Mouse (Mus musculus): ENCODE measurements around the gene Ddah1.
"Not testable (repeated sequence)": the region's sequence is repeated elsewhere in the genome, so short reads cannot be mapped to it uniquely, and the experiment has no call there.

Gene Ddah1

DNA sequence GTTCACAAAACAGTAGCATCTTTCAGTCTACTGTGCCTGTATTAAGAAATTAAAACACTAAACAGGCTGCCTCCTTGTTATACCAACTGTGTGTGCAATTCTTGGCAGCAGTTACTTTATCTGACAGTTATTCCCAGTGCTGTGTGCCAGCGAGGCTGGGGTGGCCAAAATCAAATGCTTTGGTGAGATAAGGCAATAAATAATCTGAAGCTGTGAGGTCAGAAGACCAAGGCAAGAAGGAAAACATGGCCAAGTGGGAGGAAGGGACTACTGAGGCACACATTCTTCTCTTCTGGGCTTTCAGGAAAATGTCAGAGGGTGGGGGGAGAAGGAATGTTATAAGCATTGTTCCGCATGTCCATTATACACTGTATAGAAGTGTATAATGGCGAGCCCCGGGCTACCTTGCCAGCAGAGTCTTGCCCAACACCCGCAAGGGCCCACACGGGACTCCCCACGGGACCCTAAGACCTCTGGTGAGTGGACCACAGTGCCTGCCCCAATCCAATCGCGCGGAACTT lies 106.3 kb downstream of the Ddah1 start:
- DNase-seq (ENCODE audit: low spot score) = no peak

DNA sequence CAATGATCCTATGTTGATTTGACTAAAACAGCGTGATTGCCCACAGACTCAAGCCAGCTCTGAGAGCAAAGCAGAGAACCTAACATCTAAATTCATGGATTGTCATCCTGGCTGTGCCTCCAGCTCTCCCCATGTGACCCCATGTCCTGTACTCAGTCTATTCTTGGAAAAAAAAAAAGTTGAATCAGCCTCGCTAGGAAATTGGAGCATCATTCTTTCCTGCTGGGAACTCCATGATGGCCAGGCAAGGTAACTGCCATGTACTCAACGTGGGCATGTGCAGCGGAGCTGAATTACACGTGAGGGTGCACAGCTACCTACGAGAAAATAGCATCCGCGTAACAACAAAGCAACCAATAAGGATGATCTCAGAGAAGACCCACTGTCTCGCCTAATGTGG lies 114.2 kb downstream of the Ddah1 start:
- no peak for DNase-seq (ENCODE audit: low spot score)

DNA sequence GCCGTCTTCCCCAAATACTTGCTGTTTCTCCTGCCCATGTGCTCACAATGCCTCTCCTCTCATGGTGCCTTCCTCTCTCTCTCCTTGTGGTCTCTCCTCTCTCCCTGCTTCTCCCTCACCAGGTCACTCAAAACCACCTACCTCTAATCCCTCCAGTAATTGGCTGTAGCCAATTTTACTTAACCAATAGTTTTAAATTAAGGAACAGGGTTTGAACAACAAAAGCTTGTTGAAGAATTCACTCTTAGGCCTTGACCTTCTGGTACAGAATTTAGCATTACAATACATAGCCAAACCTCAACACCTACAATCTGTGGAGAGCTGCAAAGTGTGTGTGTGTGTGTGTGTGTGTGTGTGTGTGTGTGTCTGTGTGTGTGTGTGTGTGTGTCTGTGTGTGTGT lies 114.8 kb downstream of the Ddah1 start:
- no peak for DNase-seq (ENCODE audit: low spot score)

DNA sequence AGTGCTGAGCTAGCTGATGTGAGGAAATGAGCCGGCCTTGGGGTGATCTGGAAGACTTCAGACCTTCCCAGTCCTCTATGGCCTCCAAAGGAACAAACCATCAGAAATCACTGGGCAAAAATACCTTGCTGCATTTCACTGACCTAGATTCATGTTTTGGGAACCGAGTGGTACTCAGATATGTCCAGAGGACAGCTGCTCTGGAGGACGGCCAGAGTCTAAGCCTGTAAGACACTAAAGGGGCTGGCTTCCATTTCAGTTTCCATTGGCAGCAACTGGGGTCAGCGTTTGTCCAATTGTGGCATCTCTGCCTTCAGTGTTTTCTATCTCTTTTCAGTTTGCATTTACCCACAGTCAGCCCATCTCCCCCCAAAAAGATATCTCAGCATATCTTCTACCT lies 115.7 kb downstream of the Ddah1 start:
- no peak for DNase-seq (ENCODE audit: low spot score)

DNA sequence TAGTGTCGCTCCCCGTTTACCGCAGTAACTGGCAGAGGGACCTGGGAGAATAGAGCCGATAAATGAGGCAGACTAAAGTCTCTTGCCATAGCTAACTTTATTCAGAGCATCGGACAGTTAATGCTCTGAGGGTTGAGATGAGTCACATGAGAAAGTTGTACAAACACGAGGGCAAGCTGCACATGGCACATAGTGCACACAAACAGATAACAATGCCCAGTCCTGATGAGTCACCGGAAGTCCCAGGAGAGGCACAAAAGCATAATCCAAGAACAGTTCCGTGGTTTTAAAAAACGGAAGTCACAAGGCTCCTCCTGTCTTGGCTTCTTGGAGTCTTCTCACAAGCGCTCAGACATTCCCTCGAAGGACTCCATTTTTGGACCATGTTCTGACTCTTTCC lies 117.6 kb downstream of the Ddah1 start:
- DNase-seq (ENCODE audit: low spot score) = no peak

DNA sequence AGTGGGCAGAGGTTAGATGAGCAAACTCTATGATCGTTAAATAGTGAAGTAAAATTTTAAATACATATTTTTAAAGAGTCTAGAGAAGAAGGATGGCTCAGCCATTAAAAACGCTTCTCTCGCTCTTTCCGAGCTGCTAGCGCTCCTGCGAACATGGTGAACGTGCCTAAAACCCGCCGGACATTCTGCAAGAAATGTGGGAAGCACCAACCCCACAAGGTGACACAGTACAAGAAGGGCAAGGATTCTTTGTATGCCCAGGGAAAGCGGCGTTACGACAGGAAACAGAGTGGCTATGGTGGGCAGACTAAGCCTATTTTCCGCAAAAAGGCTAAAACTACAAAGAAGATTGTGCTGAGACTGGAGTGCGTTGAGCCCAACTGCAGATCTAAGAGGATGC lies 120.4 kb downstream of the Ddah1 start:
- DNase-seq (ENCODE audit: low spot score) = not testable (repeated sequence)

DNA sequence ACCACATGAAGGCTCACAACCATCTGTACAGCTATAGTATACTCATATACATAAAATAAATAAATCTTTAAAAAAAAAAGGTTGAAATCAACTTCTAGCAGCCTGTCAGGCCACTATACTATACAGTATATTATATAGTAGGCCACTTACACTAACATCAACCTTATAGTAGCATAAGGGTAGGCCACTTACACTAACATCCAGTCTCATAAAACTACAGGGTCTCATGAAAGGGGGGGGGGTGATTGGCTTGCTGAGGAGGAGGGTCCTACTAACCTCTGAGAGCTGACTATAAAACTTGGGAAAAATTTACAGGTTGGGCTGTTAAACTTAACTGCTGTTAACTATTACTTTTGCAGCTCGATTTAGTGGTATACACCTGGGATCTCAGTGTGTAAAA lies 121.9 kb downstream of the Ddah1 start:
- no peak for DNase-seq (ENCODE audit: low spot score)

DNA sequence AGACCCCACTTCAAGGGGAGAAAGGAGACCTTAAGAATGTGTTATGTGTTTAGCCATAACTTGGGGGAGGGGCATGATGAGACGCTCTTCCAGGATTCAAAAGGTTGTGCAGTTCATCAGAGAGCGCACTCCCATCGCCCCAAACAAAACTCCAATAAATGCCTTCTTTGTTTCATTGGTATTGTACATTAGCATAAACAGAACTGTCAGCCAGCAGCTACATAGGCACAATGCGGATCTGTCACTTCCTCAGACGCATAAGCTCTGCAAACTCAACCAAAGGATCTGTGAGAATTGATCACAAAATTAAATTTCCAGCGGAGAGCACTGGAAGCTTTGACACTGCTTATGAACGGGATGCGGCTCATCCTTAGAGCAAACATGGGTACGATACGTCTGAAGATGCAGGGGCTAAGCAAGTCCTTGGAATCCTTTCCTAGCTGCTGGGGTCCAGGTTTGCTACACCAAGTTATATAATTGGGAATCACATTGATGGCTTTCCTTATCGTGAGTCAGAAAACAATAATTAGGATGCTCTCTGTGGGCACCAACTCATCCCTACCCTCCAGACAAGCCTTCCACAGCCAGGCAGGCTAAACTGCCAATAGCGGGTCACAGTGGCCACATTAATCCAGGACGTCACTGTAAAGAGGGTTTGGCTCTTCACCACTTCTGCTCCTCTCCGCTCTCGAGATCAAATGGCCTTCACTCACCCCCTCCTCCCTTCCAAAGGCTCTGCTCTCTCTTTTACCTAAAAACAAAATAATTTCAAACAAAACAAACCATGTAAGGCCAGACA lies 123.8 kb downstream of the Ddah1 start:
- no peak for DNase-seq (ENCODE audit: low spot score)

DNA sequence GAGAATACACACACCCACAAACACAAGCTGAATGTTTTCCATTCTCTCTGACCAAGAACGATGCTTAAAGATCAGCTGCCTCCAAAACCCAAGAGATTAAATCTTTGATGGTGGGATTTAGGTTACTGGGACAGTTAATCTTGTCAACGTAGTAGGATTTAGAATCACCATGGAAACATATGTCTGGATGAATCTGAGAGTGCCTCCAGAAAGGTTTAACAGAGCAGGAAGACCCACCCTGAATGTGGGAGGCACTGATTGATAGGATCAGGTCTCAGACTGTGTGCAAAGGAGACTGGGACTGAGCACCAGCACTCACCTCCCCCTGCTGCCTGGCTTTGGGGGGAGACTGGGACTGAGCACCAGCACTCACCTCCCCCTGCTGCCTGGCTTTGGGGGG lies 124.8 kb downstream of the Ddah1 start:
- no peak for DNase-seq (ENCODE audit: low spot score)

DNA sequence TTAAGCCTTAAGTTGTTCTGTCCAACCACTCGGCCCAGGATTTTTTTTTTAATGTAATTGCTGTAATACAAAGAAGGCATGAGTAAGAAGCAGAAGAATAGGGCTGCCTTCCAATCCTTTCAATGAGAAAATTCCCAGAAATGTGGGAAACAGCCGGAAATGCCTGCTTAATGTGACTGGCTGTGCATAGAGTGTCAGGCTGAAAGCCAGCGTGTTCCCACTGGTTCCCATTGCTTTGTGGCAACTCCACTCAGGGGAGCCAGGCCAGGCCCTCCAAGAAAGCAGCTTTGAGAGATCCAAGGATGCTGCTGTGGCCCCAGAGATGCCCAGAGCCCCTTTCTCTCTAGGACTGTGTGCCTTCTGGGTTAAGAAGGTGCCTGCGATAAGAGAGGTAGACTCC lies 126.9 kb downstream of the Ddah1 start:
- DNase-seq (ENCODE audit: low spot score) = no peak

DNA sequence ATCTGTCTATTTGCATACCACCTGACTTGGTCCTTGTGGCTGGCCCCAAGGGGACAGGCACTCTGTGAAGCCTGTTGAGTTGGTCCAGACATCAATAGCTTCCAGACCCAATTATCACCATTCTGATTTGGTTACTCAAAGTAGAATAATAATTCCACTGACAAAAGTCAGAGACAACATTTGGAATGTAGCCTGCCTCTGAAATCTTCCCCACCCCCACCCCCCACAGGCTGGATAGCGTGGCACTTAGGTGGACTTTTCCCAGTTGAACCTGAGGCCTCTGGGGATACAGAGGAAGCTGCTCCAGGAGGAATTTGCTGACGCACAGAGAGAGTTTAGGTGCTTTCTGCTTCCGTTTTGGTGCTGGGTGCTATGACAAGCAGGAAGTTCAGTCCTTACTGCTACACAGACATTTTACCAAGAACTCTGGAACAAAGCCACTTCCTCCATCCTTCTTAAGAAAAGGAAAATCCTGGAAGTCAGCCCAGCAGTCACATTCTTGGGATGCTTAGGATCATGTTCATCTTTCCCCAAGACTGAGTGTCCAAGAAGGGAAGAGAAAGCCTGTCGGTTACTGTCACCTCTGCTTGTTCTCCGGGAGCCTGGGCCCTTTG lies 127.5 kb downstream of the Ddah1 start:
- DNase-seq (ENCODE audit: low spot score) = no peak

DNA sequence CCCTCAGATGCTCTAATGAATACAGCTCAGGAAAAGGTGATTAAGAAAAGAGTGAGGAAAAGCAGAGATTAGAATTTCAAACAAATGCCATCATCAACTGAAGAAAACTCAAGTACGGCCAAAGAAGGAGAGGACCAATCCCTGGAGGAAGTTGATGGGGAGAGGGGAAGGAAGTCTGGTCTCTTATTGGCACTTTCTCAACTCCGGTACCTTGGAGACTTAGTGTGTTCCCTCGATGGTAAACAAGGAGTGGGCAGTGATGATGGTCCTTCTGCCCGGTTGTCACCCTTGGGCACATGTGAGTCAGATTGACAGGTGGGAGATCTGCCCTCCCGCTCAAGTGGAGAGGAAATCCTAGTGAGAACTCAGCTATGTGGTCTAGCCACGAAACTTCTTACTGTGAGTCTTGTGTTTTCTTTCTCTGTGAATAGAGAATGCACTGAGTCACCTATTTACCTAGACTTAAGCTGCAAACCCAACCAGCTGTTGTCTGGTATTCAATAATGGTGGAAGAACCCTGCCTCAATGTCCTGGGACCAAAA lies 129.0 kb downstream of the Ddah1 start:
- DNase-seq (ENCODE audit: low spot score) = no peak

DNA sequence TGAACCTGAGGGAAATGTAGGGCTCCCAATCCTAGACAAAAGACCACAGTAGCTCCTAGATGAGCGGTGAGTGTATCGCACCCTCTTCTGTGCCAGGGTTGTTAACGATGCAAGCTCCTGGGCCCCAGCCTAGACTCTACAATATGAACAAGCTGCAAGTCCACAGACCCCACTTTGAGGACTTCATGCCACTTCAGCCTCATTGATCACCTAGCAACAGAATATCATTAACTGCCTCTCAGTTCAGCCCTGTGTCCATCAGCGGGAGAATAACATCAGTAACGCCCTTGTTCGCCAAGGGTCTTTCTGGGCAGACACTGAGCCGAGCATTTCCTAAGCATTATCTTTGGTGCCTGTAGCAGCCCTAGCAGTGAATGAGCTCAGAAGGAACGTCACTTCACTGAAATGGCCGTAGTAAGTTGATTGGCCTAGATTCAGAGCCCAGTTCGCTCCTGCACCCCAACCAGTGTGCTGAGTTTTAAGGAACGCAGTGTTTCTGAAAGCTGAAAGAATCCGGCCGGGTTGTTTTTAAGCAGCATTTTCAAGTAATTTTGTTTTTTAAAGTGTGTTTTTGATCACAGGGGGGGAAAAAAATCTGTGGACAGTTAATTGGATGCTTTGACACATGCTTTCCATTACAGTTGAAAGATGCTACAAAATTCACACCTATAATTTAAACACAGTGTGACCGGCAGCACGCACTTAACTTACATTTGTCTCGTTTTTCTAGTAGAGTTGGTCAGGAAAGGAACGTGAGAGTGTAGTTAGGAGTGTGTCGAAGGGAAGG lies 132.1 kb downstream of the Ddah1 start:
- DNase-seq (ENCODE audit: low spot score) = no peak

DNA sequence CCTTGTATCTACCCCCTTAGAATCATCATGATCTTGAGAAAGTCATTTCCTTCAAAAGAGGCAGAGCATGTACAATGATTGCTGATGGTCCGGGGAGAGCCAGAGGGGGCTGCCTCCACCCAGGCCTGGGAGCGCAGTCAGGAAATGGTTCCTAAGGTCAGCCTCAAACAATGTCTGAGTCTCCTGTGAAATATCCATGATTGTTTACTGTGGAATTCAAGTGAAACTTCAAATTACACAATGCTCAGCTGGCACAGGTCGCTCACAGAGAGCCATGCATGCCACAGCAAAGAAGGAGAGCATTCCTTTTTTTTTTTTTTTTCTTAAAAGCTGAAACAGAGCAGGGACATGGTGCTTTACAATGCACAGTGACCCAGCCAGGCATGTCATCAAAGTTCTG lies 134.0 kb downstream of the Ddah1 start:
- no peak for DNase-seq (ENCODE audit: low spot score)

DNA sequence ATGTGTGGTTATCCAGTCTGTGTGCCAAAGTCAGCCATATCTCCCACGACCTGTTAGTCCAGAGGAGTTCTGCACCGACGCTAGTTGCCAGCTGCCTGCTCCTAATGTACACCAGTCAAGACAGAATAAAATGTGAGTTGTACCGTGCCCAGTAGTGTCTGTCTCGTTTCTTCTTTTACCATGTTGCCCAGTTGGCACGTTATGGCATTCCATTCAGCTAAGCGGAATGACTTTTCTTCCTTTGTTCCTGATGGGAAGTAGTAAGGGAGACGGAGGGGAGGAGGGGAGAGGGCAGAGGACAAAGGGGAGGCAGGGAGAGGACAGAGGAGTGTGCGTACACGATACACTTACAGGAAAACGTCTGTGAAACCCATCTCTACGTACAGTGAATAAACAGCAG lies 135.7 kb downstream of the Ddah1 start:
- no peak for DNase-seq (ENCODE audit: low spot score)

DNA sequence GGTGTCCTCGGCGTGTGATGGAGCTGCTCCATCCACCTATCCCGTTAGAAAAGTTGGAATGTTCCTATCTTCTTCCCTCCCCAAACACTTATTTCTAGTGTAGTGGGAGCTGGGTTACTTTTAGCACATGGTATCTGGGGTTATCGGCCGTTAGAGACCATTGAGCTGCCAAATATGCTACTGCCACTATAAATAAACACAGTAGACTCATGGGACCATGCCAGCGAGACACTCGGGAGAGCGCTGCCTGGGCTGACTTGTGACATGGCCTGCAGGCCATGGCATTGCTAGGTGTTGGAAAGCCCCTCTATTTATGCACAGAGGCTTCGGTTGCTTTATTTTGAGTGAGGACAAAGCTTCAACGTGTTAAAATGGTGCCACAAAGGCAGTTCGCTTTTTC lies 139.3 kb downstream of the Ddah1 start:
- no peak for DNase-seq (ENCODE audit: low spot score)

DNA sequence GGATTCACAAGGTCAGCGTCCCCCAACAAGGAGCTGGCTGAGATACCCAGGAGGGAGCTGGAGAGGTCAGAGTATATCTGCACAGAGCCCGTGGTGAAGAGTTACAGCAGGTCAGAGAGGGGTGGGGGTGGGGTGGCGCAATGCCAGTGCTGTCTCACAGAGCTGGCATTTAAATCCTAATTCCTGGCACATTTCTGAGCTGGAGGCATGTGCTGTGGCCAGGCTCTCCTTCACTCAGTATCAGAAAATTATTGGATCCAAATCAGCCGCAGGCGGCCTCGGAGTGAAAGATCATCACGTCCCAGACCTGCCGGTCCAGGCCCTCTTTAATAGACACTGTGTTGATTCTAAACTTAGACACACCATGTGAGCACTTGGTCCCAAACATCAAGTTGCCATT lies 141.4 kb downstream of the Ddah1 start:
- no peak for DNase-seq (ENCODE audit: low spot score)

DNA sequence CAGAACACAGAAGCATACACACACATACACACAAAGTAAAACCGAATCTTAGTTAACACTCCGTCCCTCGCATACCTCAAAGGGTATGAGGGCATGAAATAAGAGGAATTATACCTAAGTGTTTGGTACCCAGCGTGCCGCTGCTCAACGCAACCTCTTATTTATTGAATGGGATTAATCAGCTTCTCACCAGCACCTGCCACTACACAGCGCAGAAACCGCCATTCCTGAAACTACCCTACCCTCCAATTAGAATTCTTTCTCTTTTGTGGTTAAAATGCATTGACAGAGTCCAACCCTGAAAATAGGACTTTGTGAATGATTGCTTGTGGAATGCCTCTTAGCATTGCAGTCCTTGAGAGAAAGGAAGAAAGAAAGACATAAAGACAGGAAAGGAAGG lies 145.1 kb downstream of the Ddah1 start:
- no peak for DNase-seq (ENCODE audit: low spot score)

DNA sequence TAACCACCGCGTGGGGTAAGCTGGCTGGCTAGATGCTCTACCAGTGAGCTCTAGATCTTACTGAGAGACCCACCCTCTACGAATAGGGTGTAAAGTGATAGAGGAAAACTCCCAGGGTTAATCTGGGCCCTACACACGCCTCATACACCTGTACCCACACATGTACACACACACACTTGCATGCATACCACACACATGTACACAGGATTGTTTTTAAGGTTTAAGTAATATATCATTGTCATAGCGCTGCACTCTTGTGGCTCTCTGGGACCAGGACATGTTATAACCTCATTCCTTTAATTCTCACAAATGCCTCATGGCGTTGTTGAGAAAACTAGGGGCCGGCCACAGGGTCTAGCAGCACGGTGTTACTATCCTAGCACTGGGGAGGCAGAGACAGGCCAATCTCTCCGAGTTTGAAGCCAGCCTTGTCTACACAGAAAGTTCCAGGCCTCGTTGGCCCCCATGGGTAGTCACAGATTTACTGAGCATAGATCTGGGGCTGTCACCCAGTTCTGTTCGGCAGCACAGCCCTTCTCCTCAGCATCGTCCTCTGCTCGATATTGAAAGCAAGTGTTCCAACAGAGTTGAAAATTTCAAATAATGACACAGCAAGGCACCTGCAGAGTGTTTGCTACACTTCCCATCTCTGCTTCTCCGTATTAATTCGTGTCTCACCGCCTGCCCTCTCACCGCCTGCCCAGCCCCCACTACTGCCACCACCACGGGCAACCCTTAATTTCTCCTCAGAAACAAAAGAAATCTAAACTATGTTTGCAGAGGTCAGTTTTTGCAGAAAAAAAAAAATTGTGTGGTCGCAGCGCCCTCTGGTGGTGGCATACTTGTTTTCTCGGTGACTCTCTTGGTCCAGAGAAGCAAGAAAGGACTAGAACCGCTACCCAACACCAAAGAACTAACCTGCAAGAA lies 146.6 kb downstream of the Ddah1 start:
- peak; percentile 32 for DNase-seq (ENCODE audit: low spot score)

DNA sequence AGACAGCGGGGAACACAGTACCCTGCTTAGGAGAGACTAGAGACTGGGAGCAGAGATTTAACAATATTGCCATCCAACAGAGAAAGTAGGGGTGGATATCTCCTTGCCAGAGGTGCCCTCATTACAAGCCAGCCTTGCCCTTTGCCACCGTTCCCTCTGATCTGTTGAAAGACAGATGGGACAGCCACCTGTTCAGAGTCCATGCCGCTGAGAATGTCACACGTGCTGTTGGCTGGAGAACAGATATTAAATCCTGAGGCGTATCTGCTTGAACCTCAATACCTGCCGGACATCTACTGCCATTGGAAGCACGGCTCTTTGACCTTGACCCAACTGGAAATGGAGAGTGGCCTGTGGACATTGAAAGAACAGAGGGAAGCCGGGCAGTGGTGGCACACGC lies 148.1 kb downstream of the Ddah1 start:
- DNase-seq (ENCODE audit: low spot score) = no peak

DNA sequence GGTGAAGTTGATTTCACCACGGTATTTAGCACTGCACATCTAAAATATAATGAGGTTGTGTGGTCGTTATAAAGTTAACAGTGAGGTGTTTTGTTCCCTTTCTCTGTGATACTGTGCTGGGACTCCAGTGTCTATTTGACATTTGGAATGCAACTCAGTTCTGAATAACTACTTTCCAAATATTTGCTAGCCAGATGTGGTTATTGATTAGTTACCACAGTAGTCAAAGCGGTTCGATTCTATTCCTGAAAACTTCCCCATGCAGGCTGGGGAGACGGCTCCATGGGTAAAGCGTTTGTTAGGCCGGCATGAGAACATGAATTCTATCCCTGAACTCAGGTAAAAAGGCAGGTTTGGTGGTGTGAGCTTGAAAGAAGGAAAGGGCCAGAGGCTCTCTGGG lies 154.0 kb downstream of the Ddah1 start:
- DNase-seq (ENCODE audit: low spot score) = no peak

DNA sequence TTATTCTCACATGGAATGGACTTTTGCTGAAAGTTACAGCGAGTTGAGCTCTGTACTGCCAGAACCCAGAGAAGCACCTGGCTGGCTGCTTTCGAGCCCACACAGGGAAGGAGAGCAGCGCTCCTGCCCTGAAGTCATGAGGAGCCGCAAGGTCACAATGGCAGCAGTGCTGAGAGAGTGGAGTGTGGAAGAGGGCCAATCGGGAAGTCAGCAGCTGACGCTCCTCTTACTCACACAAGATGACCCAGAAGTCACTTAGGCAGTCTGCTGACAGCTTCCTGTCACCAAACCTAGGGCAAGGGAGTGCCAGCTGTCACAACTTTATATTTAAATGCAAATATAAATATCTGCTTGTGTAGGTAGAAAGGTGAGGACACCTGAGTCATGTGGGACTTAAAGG lies 154.8 kb downstream of the Ddah1 start:
- no peak for DNase-seq (ENCODE audit: low spot score)
